Mouse (Mus musculus) forebrain, embryonic 16.5 days (tissue): ENCODE data around the gene Sfxn3. TPM values are rescaled to one million over a fixed set of nuclear protein-coding genes. Genes with fewer than 3 reads are reported as not detected.

Source experiments
- ATAC-seq: fragments of 200-750 bp; cut with Nextera tagmentation; 2 replicates; pipeline ENCODE4 v1.8.0; 2017; ENCODE audit warnings: mild to moderate bottlenecking, moderate library complexity
- H3K27ac ChIP-seq: fragments of 300-500 bp; sonication (generic); 2 replicates; pipeline ENCODE4 v1.5.1; 2014; ENCODE audit warnings: low read length, control low read depth
- H3K27me3 ChIP-seq: fragments of 300-500 bp; sonication (generic); replicated peaks from 2 replicates; pipeline ENCODE4 v1.6.1; 2014; ENCODE audit warnings: low read length; ENCODE audit not compliant: control insufficient read depth, insufficient read depth
- H3K36me3 ChIP-seq: fragments of 300-500 bp; sonication (generic); 2 replicates; pipeline ENCODE4 v1.6.1; 2014; ENCODE audit not compliant: control insufficient read depth, insufficient read depth
- H3K4me1 ChIP-seq: fragments of 300-500 bp; sonication (generic); replicated peaks from 2 replicates; pipeline ENCODE4 v1.6.1; 2014; ENCODE audit warnings: low read length; ENCODE audit not compliant: control insufficient read depth, insufficient read depth
- H3K4me2 ChIP-seq: fragments of 300-500 bp; sonication (generic); 2 replicates; pipeline ENCODE4 v1.6.1; 2014; ENCODE audit warnings: mild to moderate bottlenecking, low read length, control low read depth
- H3K4me3 ChIP-seq: fragments of 300-500 bp; sonication (generic); replicated peaks from 2 replicates; pipeline ENCODE4 v1.5.1; 2014; ENCODE audit warnings: mild to moderate bottlenecking, low read length, control low read depth
- H3K9ac ChIP-seq: fragments of 300-500 bp; sonication (generic); replicated peaks from 2 replicates; pipeline ENCODE4 v1.6.1; 2014; ENCODE audit warnings: low read depth, low read length, control low read depth
- H3K9me3 ChIP-seq: fragments of 300-500 bp; sonication (generic); 2 replicates; pipeline ENCODE4 v1.6.1; 2016; ENCODE audit warnings: low read length; ENCODE audit not compliant: control insufficient read depth
- WGBS: fragments of 180-500 bp; shearing (Covaris S2); extraction: QIAGEN DNeasy Blood & Tissue Kit; methylation state at CpG from one replicate; pipeline ENCODE4 v1.1.7; 2014; 5-methylcytosine and 5-hydroxymethylcytosine counted together
- polyA plus RNA-seq: library from polyadenylated mRNA; unstranded; fragments of >200 nt; fragmentation: Nextera tagmentation; extraction: Ambion mirVana; gene quantifications from 2 replicates; pipeline ENCODE4 v1.2.1, GENCODE M21; 2015

Gene Sfxn3
- polyA plus RNA-seq, 1 experiment from 2014 or later = 80.3 TPM

- peaks cover 22% of the 10 kb centered on the region for H3K4me1 ChIP-seq
- 13% methylated on average over 11 of the region's 11 CpGs for WGBS
- no peak overlapping the region for H3K4me3 ChIP-seq
- no peak for ATAC-seq
- H3K4me2 ChIP-seq = no peak overlapping the region
- no peaks in the 10 kb centered on the region for H3K9me3 ChIP-seq
- no peak overlapping the region for H3K9ac ChIP-seq
- H3K36me3 ChIP-seq = no peaks in the 10 kb centered on the region
- peaks cover 41% of the 10 kb centered on the region for H3K27me3 ChIP-seq
- no peak overlapping the region for H3K27ac ChIP-seq
Measured at GRCm38 (mm10) chr19:45081841-45082550, 34.7 kb downstream of the Sfxn3 start.

- WGBS = 30% methylated on average over 11 of the region's 11 CpGs
- no peak overlapping the region for H3K27ac ChIP-seq
- ATAC-seq = no peak
- H3K4me2 ChIP-seq = no peak overlapping the region
- H3K9ac ChIP-seq = no peak overlapping the region
- H3K27me3 ChIP-seq = peaks cover 2% of the 10 kb centered on the region; the same call in 1 of the 2 replicates
- no peaks in the 10 kb centered on the region for H3K4me1 ChIP-seq
- H3K4me3 ChIP-seq = no peak overlapping the region
- no peaks in the 10 kb centered on the region for H3K9me3 ChIP-seq
- H3K36me3 ChIP-seq = no peaks in the 10 kb centered on the region
Measured at GRCm38 (mm10) chr19:45097868-45098267, 50.6 kb downstream of the Sfxn3 start.

DNA sequence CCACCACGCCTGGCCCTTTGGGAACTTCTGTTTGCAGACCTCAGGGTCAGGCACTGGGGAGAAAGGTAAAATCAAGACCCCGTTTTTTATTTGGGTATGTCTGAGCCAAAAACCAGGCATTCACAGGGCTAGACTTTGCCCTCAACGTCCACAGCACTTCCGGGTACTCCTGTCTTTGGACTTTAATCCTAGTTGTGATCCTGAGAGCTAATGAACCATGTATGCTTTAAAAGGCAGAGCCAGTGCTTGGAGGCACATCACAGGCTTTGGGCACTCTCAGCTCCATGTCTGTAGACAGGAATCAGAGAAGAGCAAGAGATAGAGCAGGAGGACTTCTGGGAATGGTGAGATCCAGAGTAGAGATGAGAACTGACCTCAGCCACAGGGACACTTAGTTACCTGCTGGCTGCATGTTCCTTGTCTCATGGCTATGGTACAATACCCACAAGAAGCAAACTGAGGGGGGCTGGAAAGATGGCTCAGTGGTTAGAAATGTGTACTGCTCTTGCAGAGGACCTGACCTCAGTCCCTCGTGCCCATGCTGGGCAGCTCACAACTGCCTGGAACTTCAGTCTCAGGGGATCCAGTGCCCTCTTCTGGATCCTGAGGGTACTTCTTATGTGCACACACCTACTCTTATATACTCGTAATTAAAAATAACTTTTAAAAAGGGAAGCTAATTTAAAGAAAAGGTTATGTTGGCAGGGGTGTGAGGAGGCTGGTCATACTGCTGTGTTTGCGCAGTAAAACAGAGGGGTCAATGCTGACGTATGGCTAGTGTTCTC, 53.4 kb downstream of the Sfxn3 start:
- Histone ChIP-seq H3K4me2 (no peak overlapping the region), H3K9me3 (no peaks in the 10 kb centered on the region), H3K9ac (no peak overlapping the region), H3K4me3 (no peak overlapping the region), H3K36me3 (no peaks in the 10 kb centered on the region), H3K4me1 (peaks cover 7% of the 10 kb centered on the region; the same call in 1 of the 2 replicates), H3K27me3 (peaks cover 2% of the 10 kb centered on the region; the same call in 1 of the 2 replicates), H3K27ac (no peak overlapping the region)
- ATAC-seq = no peak
- 72% methylated on average over 8 of the region's 8 CpGs for WGBS

DNA sequence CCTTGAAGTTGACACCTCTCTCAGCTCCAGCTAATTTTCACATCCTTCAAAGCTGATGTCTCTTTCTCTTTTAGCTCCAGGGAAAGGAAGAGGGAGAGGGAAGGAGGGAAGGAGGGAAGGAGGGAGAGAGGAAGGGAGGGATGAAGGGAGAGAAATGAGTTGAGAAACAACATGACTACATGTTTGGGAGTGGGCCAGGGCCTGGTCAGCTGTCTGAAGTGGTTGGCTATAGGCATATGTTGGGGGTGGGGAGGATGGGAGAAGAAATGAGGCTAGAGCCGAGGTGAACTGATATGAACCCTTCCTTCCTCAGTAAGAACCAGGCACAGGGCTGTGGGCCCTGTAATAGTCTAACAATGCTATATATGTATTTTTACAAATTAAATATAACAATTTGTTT, 58.3 kb downstream of the Sfxn3 start:
- H3K27me3 ChIP-seq = no peaks in the 10 kb centered on the region; the same call in 1 of the 2 replicates
- 53% methylated on average over 1 of the region's 1 CpGs for WGBS
- H3K9ac ChIP-seq = no peak overlapping the region
- no peaks in the 10 kb centered on the region for H3K9me3 ChIP-seq
- H3K4me1 ChIP-seq = peaks cover 7% of the 10 kb centered on the region; the same call in 1 of the 2 replicates
- no peak for ATAC-seq
- H3K36me3 ChIP-seq = no peaks in the 10 kb centered on the region
- no peak overlapping the region for H3K27ac ChIP-seq
- H3K4me2 ChIP-seq = no peak overlapping the region
- no peak overlapping the region for H3K4me3 ChIP-seq

Other genes with a start within 250 kb of the Sfxn3 start
- gene Slf2, start 116.4 kb upstream of the Sfxn3 start, polyA plus RNA-seq = 32.2 and 38.8 TPM in 2 replicates
- gene Sema4g, start 58.4 kb upstream of the Sfxn3 start, polyA plus RNA-seq = 12.3 and 15.8 TPM in 2 replicates
- 24.6 and 25.5 TPM in 2 replicates for gene Twnk, start 41.8 kb upstream of the Sfxn3 start, polyA plus RNA-seq
- gene Mrpl43, start 41.1 kb upstream of the Sfxn3 start, polyA plus RNA-seq = 76.9 and 81.8 TPM in 2 replicates
- gene Lzts2, start 33.1 kb upstream of the Sfxn3 start, polyA plus RNA-seq = 18.2 and 19.5 TPM in 2 replicates
- 1.9 and 2.7 TPM in 2 replicates for gene Pdzd7, start 1.8 kb upstream of the Sfxn3 start, polyA plus RNA-seq
- 0.80 and 3.4 TPM in 2 replicates for gene Kazald1, start 27.7 kb downstream of the Sfxn3 start, polyA plus RNA-seq
- gene Tlx1, start 103.2 kb downstream of the Sfxn3 start, polyA plus RNA-seq = not detected in 2 replicates
- not detected in 2 replicates for gene Lbx1, start 188.3 kb downstream of the Sfxn3 start, polyA plus RNA-seq